Mouse (Mus musculus): Measurements from ENCODE around the gene Bzw1. TPM values are rescaled to one million over a fixed set of nuclear protein-coding genes. Genes with fewer than 3 reads are reported as not detected.

Gene Bzw1
- total RNA-seq (2023): 100 to 1,000 TPM in 1 of 2 experiments, 10 to 100 TPM in 1; 94.2 to 108 TPM

GRCm38 (mm10) chr1:58392652-58393283 is at the start of gene Bzw1:
Gene Bzw1 (plus strand): TSS chr1:58392898.

GRCm38 (mm10) chr1:58423371-58424248 is 30.9 kb downstream of the Bzw1 start, which contains the start of gene Clk1:
Gene Clk1 (minus strand): TSS chr1:58424066.

DNA sequence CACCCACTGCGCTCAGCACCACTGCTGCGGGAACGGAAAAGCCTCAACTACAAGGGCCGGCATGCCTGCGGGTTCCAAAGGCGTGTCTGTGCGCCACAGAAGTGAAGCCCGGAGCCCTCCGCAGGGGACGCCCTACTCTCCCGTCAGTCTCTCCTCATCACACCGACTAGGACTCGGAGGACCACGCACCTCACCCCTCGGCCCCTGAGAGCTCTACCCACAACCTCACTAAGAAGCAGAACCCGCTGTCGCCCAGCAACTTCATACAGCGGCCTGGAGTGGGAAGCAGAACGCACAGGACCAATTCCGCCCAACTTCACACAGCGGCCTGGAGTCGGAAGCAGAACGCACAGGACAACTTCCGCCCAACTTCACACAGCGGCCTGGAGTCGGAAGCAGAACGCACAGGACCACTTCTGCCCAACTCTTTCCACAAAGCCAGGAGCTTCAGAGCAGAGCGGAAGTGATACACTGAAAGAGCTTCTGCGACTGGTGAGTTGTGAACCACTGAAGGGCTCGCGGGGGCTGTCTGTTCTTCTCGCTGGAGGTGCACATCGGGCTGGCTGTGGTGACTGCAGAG is 52.5 kb downstream of the Bzw1 start, which contains the start of the genes Nif3l1 and Ppil3:
TSS of gene Nif3l1 (plus strand) at position 9 of the 580 bp plus-strand sequence.
TSS of gene Ppil3 (minus strand) at position 344 of the 580 bp plus-strand sequence.

Other genes starting within 250 kb of the Bzw1 start
- 1 to 10 TPM in 1 of 2 experiments, not detected in 1; 3.2 TPM for gene Aox4, start 182.5 kb upstream of the Bzw1 start, total RNA-seq (2023)
- under 1 TPM; 0.07 to 0.15 TPM for gene Aox2, start 114.6 kb upstream of the Bzw1 start, total RNA-seq (2023)
- 100 to 1,000 TPM; 875 to 927 TPM for gene Clk1, start 31.2 kb downstream of the Bzw1 start, total RNA-seq (2023)
- 10 to 100 TPM; 12.6 to 17.3 TPM for gene Nif3l1, start 52.3 kb downstream of the Bzw1 start, total RNA-seq (2023)
- 10 to 100 TPM; 14.2 to 21.0 TPM for gene Ppil3, start 52.6 kb downstream of the Bzw1 start, total RNA-seq (2023)
- gene Orc2, start 112.2 kb downstream of the Bzw1 start, total RNA-seq (2023): 10 to 100 TPM in 1 of 2 experiments, 1 to 10 TPM in 1; 8.4 to 11.5 TPM
- gene Fam126b, start 193.4 kb downstream of the Bzw1 start, total RNA-seq (2023): 10 to 100 TPM in 1 of 2 experiments, 1 to 10 TPM in 1; 9.9 to 11.7 TPM
- gene Ndufb3, start 193.5 kb downstream of the Bzw1 start, total RNA-seq (2023): 10 to 100 TPM; 44.6 to 53.8 TPM